Mouse (Mus musculus) B cell, adult 62 days (primary cell): Measurements from ENCODE around the gene Olfr55. TPM values are rescaled to one million over a fixed set of nuclear protein-coding genes. Genes with fewer than 3 reads are reported as not detected.

Source experiments
- total RNA-seq: library from RNA; stranded (reverse); gene quantifications from 4 replicates; pipeline ENCODE4 v1.2.4, GENCODE M21; 2023

The Olfr55 gene
- total RNA-seq, result not detected in 4 replicates

DNA sequence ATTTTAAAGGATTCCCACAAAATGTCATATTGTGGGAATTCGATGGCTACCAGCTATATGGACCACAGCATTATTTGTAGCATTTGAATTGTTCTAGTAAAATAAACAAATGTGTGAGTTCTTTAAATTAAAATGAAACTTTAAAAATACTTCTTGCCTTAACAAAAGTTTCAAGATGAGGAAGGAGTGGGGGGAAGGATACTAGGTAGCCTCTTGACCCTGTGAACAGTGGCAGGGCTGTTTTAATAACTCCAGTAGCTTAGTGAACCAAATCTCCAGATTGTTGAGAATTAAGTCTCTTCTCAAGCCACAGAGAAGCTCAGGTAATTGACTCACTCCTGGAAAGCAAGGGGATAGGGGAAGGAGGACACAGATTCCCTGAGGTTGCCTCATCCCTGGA is at the start of gene Olfr55:
Olfr55 (plus strand) TSS at position 301 of the 400 bp plus-strand sequence.

GRCm38 (mm10) chr17:33139261-33139820 is 28.9 kb upstream of the Olfr55 start, which contains the start of gene Morc2b:
Gene Morc2b (minus strand): TSS chr17:33139683.

GRCm38 (mm10) chr17:33191002-33191401 is 22.8 kb downstream of the Olfr55 start, which contains the start of gene Olfr239:
Gene Olfr239 (plus strand): TSS chr17:33191302.

DNA sequence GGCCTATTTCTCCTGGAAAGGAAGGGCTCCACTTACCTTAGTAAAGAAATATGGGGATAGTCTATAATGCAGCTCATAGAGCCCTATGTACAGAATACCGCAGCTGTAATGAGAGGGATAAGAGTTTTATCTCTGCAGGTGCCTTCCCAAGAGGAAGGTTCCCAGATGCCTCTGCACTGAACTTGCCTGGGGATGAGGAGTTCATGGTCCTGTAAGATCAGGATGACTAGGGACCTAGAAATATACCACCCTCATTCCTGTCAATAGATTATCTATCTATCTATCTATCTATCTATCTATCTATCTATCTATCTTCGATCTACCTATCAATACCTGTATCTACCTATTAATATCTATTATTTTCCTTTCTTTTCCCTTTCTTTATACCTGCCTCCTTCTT is 53.3 kb downstream of the Olfr55 start, which contains the start of gene Olfr1564:
Olfr1564 (minus strand) TSS at position 101 of the 400 bp plus-strand sequence.

Other genes starting within 250 kb of the Olfr55 start
- 78.0 to 89.7 TPM (median 82.1 TPM) in 4 replicates for gene Cyp4f13, start 221.0 kb upstream of the Olfr55 start, total RNA-seq
- 13.9 to 24.3 TPM (median 18.9 TPM) in 4 replicates for gene Zfp472, start 202.6 kb upstream of the Olfr55 start, total RNA-seq
- gene Zfp952, start 175.3 kb upstream of the Olfr55 start, total RNA-seq, result 12.1 to 15.5 TPM (median 13.8 TPM) in 4 replicates
- 2.9 to 6.0 TPM (median 3.7 TPM) in 4 replicates for gene Zfp763, start 135.0 kb upstream of the Olfr55 start, total RNA-seq
- not detected in 4 replicates for gene 4921501E09Rik, start 100.4 kb upstream of the Olfr55 start, total RNA-seq
- 3.0 to 5.0 TPM (median 3.2 TPM) in 4 replicates for gene Zfp563, start 79.1 kb upstream of the Olfr55 start, total RNA-seq
- not detected in 4 replicates for gene Morc2b, start 28.8 kb upstream of the Olfr55 start, total RNA-seq
- gene Olfr239, start 22.9 kb downstream of the Olfr55 start, total RNA-seq, result not detected in 4 replicates
- not detected in 4 replicates for gene Olfr1564, start 53.2 kb downstream of the Olfr55 start, total RNA-seq
- gene Zfp955a, start 86.7 kb downstream of the Olfr55 start, total RNA-seq, result 3.7 to 6.2 TPM (median 5.0 TPM) in 4 replicates
- gene Olfr63, start 96.2 kb downstream of the Olfr55 start, total RNA-seq, result 0.09 to 0.20 TPM (median 0.09 TPM) in 3 of 4 replicates, not detected in the other
- gene Zfp955b, start 121.1 kb downstream of the Olfr55 start, total RNA-seq, result 4.4 to 7.3 TPM (median 5.6 TPM) in 4 replicates
- 14.1 to 16.4 TPM (median 14.6 TPM) in 4 replicates for gene Zfp81, start 190.4 kb downstream of the Olfr55 start, total RNA-seq
- gene Zfp101, start 226.2 kb downstream of the Olfr55 start, total RNA-seq, result 6.3 to 8.7 TPM (median 7.2 TPM) in 4 replicates